In the genomic region with DNA sequence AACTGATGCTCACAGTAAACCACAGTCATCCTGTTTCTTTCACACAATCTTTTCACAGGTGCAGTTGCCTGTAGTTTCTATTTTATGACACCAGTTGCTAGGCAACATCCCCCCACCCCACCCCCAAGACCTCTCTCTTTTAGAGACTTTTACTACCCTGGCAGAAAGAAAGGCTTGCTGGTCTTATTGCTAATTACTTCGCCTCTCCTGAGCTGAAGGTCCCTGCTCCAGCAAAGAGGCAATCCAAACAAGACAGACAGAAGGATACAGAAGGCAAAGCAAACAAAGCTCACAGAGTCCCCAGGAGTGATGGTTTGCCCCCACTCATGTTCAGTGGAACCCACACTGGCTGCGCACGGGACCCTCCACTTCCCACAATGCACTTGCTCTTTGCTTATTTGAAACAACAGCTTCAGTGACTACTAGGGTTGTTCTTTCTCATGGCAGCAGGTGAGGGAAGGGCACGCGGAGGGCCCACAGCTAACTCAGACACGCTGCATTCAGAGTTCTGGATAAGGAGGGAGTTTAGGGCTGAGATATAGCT, we compare ENCODE assay signal across 13 mouse cellular contexts.
DNase-seq lines count a peak whose midpoint lies in the region; ATAC-seq lines count a peak whose summit lies in the region.
"Had no signal": no experiment of that assay in that cellular context is flagged by ENCODE, and none has a peak within 500 bp of the region (broad histone marks: within the 10 kb centered on the region; RNA-seq: fewer than 3 reads in every experiment).

No protein-coding gene starts in this region.

- no peak for ATAC-seq in kidney, embryonic 16.5 days (ENCODE audit: low FRiP score, low TSS enrichment)
- peak; percentile 57 for ATAC-seq in activated CD4-positive, CD25-positive, alpha-beta regulatory T cell, adult 4 months
- 0 out of 2 replicates have a peak, but pooled peaks have one; percentile 56 for ATAC-seq in intestine, embryonic 16.5 days
- ATAC-seq: midbrain, embryonic 15.5 days had no signal

- no peaks in the 10 kb centered on the region for H3K27me3 ChIP-seq in kidney, embryonic 16.5 days (ENCODE audit: insufficient read depth, low read length)
- no peaks in the 10 kb centered on the region for H3K27me3 ChIP-seq in intestine, embryonic 16.5 days (replicated peaks; ENCODE audit: control insufficient read depth, insufficient read depth, low read length)
- H3K27me3 ChIP-seq: midbrain, embryonic 15.5 days had no signal

- no peak overlapping the region for H3K4me3 ChIP-seq in kidney, embryonic 16.5 days (ENCODE audit: low read length)
- H3K4me3 ChIP-seq in intestine, embryonic 16.5 days (ENCODE audit: low read length) = no peak overlapping the region
- H3K4me3 ChIP-seq: left cerebral cortex, adult 2 months; midbrain, embryonic 15.5 days had no signal

- H3K36me3 ChIP-seq in kidney, embryonic 16.5 days (ENCODE audit: insufficient read depth, low read length) = no peaks in the 10 kb centered on the region; the same call in 1 of the 2 replicates
- no peaks in the 10 kb centered on the region; the same call in 1 of the 2 replicates for H3K36me3 ChIP-seq in intestine, embryonic 16.5 days (ENCODE audit: control insufficient read depth, insufficient read depth, low read length)
- H3K36me3 ChIP-seq: midbrain, embryonic 15.5 days had no signal

- 31% methylated on average over 6 of the region's 6 CpGs for WGBS in kidney, embryonic 16.5 days
- 33% methylated on average over 6 of the region's 6 CpGs for WGBS in intestine, embryonic 16.5 days

- DNase-seq in kidney, postnatal 14 days = no peak
- peak; percentile 58 to 76 for DNase-seq in thymus, adult 18-20 months
- DNase-seq in frontal cortex, postnatal 10 days (ENCODE audit: low spot score in 2 of 2) = no peak
- no peak for DNase-seq in heart, adult 8-10 months (ENCODE audit: low spot score)
- DNase-seq in frontal cortex, postnatal 36 days (ENCODE audit: low spot score in 2 of 2) = no peak
- DNase-seq: cerebellum, adult 11-12 months; heart, adult 18-20 months had no signal

- peaks cover 21% of the 10 kb centered on the region for H3K4me1 ChIP-seq in kidney, embryonic 16.5 days (ENCODE audit: insufficient read depth, low read length)
- H3K4me1 ChIP-seq in intestine, embryonic 16.5 days (ENCODE audit: control insufficient read depth, insufficient read depth, low read length) = peaks cover 15% of the 10 kb centered on the region

- H3K9ac ChIP-seq in kidney, embryonic 16.5 days (replicated peaks; ENCODE audit: low read length) = peak overlapping the region; percentile 36
- no peak overlapping the region for H3K9ac ChIP-seq in intestine, embryonic 16.5 days (ENCODE audit: low read depth, low read length)
- H3K9ac ChIP-seq: midbrain, embryonic 15.5 days had no signal

- H3K9me3 ChIP-seq in kidney, embryonic 16.5 days (ENCODE audit: low read length) = no peaks in the 10 kb centered on the region
- no peaks in the 10 kb centered on the region for H3K9me3 ChIP-seq in intestine, embryonic 16.5 days (ENCODE audit: control insufficient read depth, low read length)
- H3K9me3 ChIP-seq: midbrain, embryonic 15.5 days had no signal

- peak overlapping the region; percentile 11; the same call in 1 of the 2 replicates for H3K4me2 ChIP-seq in kidney, embryonic 16.5 days (replicated peaks; ENCODE audit: low read depth, low read length)
- H3K4me2 ChIP-seq in intestine, embryonic 16.5 days (ENCODE audit: low read depth, low read length) = 0 out of 2 replicates have a peak overlapping the region, but pooled peaks have one; percentile 1
- H3K4me2 ChIP-seq: midbrain, embryonic 15.5 days had no signal

- peak overlapping the region; percentile 68 for H3K27ac ChIP-seq in kidney, embryonic 16.5 days (ENCODE audit: low read length)
- H3K27ac ChIP-seq in intestine, embryonic 16.5 days (ENCODE audit: low read length) = peak overlapping the region; percentile 2; the same call in 1 of the 2 replicates
- H3K27ac ChIP-seq: left cerebral cortex, adult 2 months; midbrain, embryonic 15.5 days; stomach, postnatal 0 days had no signal

Comparison
In these comparisons a context has a peak if more than half of its experiments do, and no peak if none do; other contexts are left out.
1. DNase-seq: peak in thymus, adult 18-20 months (2 of 2); none in kidney, postnatal 14 days (single experiment), frontal cortex, postnatal 10 days (0 of 2), heart, adult 8-10 months (single experiment) and frontal cortex, postnatal 36 days (0 of 2).